Mouse (Mus musculus) adrenal gland, adult 18-20 months (tissue): ENCODE measurements around the gene Gm45785. TPM values are rescaled to one million over a fixed set of nuclear protein-coding genes. Genes with fewer than 3 reads are reported as not detected.

Experiments used
- DNase-seq, 2 experiments: peaks; one replicate each; pipeline ENCODE4 v3.0.0; 2021 to 2022; ENCODE audit warnings: low spot score in 2 of 2
- total RNA-seq, 2 experiments: library from RNA; stranded (reverse); gene quantifications; 1 replicate in 1 of 2; 2 replicates in 1 of 2; pipeline ENCODE4 v1.2.3; 2021

Gm45785 gene
- total RNA-seq, 2 experiments from 2014 or later, result 0.36 to 0.61 TPM

GRCm38 (mm10) chr7:140857550-140858505, 1.7 kb upstream of the Gm45785 start, which contains the start of gene Bet1l:
TSS of gene Bet1l (minus strand) at chr7:140857577.
- no peak for DNase-seq

- DNase-seq, result peak; percentile 87 to 89
Measured at GRCm38 (mm10) chr7:140856785-140857549, 836 bp upstream of the Gm45785 start, which contains the start of gene Ric8a. TSS of gene Ric8a (plus strand) at chr7:140856957.

- DNase-seq, result no peak
Measured at GRCm38 (mm10) chr7:140855181-140855580, 950 bp downstream of the Gm45785 start.

- DNase-seq, result no peak
Measured at GRCm38 (mm10) chr7:140854483-140854882, 1.6 kb downstream of the Gm45785 start.

- no peak for DNase-seq
Measured at GRCm38 (mm10) chr7:140853386-140853785, 2.7 kb downstream of the Gm45785 start.

GRCm38 (mm10) chr7:140851916-140852315, 4.2 kb downstream of the Gm45785 start:
- DNase-seq, result no peak

GRCm38 (mm10) chr7:140848591-140848990, 7.5 kb downstream of the Gm45785 start:
- DNase-seq, result no peak

- DNase-seq, result peak; percentile 56 to 67
Measured at GRCm38 (mm10) chr7:140847755-140848580, 8.2 kb downstream of the Gm45785 start, which contains the start of gene Odf3. TSS of gene Odf3 (plus strand) at chr7:140847805.

- no peak for DNase-seq
Measured at GRCm38 (mm10) chr7:140846676-140847075, 9.5 kb downstream of the Gm45785 start.

GRCm38 (mm10) chr7:140845683-140846082, 10.4 kb downstream of the Gm45785 start:
- DNase-seq, result no peak

- DNase-seq, result peak; percentile 96
Measured at GRCm38 (mm10) chr7:140844905-140845665, 11.0 kb downstream of the Gm45785 start, which contains the start of gene Scgb1c1. TSS of gene Scgb1c1 (plus strand) at chr7:140845547.

GRCm38 (mm10) chr7:140843806-140844205, 12.3 kb downstream of the Gm45785 start:
- no peak for DNase-seq

- DNase-seq, result no peak
Measured at GRCm38 (mm10) chr7:140840750-140841735, 15.1 kb downstream of the Gm45785 start.

GRCm38 (mm10) chr7:140839556-140839955, 16.6 kb downstream of the Gm45785 start:
- no peak for DNase-seq

GRCm38 (mm10) chr7:140836243-140837115, 19.7 kb downstream of the Gm45785 start:
- DNase-seq, result no peak

GRCm38 (mm10) chr7:140835758-140836087, 20.4 kb downstream of the Gm45785 start:
- no peak for DNase-seq

GRCm38 (mm10) chr7:140834968-140835757, 21.0 kb downstream of the Gm45785 start, which contains the start of gene Urah:
TSS of gene Urah (plus strand) at chr7:140835018.
- no peak for DNase-seq
